Comparison of ENCODE assay signal across 8 mouse cellular contexts in genomic region chr12:16896073-16896789, GRCm38 (mm10). TPM values are rescaled to one million over a fixed set of nuclear protein-coding genes. Genes with fewer than 3 reads are reported as not detected.
DNase-seq lines count a peak whose midpoint lies in the region; ATAC-seq and TF ChIP-seq lines count a peak whose summit lies in the region.

No protein-coding gene starts in this region.

- WGBS in kidney, embryonic 14.5 days: 15% methylated on average over 8 of the region's 8 CpGs
- 18% methylated on average over 8 of the region's 8 CpGs for WGBS in forebrain, postnatal 0 days
- WGBS in limb, embryonic 11.5 days: 29% methylated on average over 8 of the region's 8 CpGs
- WGBS in small intestine, adult 2 months: 8% methylated on average over 8 of the region's 8 CpGs

- peak overlapping the region; percentile 93 for H3K9ac ChIP-seq in kidney, embryonic 14.5 days (ENCODE audit: low read depth, low read length)
- peak overlapping the region; percentile 84 for H3K9ac ChIP-seq in forebrain, postnatal 0 days
- H3K9ac ChIP-seq in limb, embryonic 11.5 days (ENCODE audit: low read length): peak overlapping the region; percentile 91; the same call in 1 of the 2 replicates

- intact Hi-C loops in left cerebral cortex, postnatal 4 days (cut with DNase I): no loop called here

- H3K27me3 ChIP-seq in kidney, embryonic 14.5 days (ENCODE audit: control insufficient read depth, insufficient read depth, low read length): no peaks in the 10 kb centered on the region
- H3K27me3 ChIP-seq in forebrain, postnatal 0 days (ENCODE audit: insufficient read depth, low read length): no peaks in the 10 kb centered on the region
- H3K27me3 ChIP-seq in limb, embryonic 11.5 days (ENCODE audit: control insufficient read depth, insufficient read depth, low read length): no peaks in the 10 kb centered on the region
- no peaks in the 10 kb centered on the region for H3K27me3 ChIP-seq in small intestine, adult 2 months (ENCODE audit: control insufficient read depth, insufficient read depth, low read length)

- H3K27ac ChIP-seq in kidney, embryonic 14.5 days (ENCODE audit: low read depth, low read length): no peak overlapping the region
- no peak overlapping the region for H3K27ac ChIP-seq in forebrain, postnatal 0 days (ENCODE audit: low read depth, low read length)
- no peak overlapping the region for H3K27ac ChIP-seq in limb, embryonic 11.5 days (replicated peaks; ENCODE audit: low read depth, low read length)
- peak overlapping the region; percentile 84; the same call in 1 of the 2 replicates for H3K27ac ChIP-seq in small intestine, adult 2 months (ENCODE audit: insufficient read depth, low read depth, low read length)

- no peak for TF ChIP-seq POLR2A in small intestine, adult 2 months (IDR thresholded peaks at IDR 0.05; ENCODE audit: low read depth, low read length)

- TF ChIP-seq CTCF in forebrain, postnatal 0 days (IDR thresholded peaks at IDR 0.05; ENCODE audit: low read depth): no peak
- no peak for TF ChIP-seq CTCF in small intestine, adult 2 months (IDR thresholded peaks at IDR 0.05; ENCODE audit: extremely low read depth, insufficient read length, insufficient replicate concordance, low read depth, low read length)

- H3K4me3 ChIP-seq in kidney, embryonic 14.5 days (ENCODE audit: low read length): peak overlapping the region; percentile 93
- H3K4me3 ChIP-seq in forebrain, postnatal 0 days (ENCODE audit: low read depth, low read length): peak overlapping the region; percentile 88
- peak overlapping the region; percentile 89 for H3K4me3 ChIP-seq in limb, embryonic 11.5 days (ENCODE audit: low read depth, low read length)
- H3K4me3 ChIP-seq in small intestine, adult 2 months (ENCODE audit: low read depth, low read length): no peak overlapping the region; the same call in 1 of the 2 replicates

- H3K4me1 ChIP-seq in kidney, embryonic 14.5 days (ENCODE audit: control insufficient read depth, insufficient read depth, low read length): peaks cover 9% of the 10 kb centered on the region; the same call in 1 of the 2 replicates
- peaks cover 11% of the 10 kb centered on the region for H3K4me1 ChIP-seq in forebrain, postnatal 0 days (ENCODE audit: insufficient read depth)
- peaks cover 15% of the 10 kb centered on the region for H3K4me1 ChIP-seq in limb, embryonic 11.5 days (ENCODE audit: control insufficient read depth, insufficient read depth, low read length)
- peaks cover 9% of the 10 kb centered on the region; the same call in 1 of the 2 replicates for H3K4me1 ChIP-seq in small intestine, adult 2 months (ENCODE audit: control insufficient read depth, insufficient read depth, insufficient read length, low read length)

- H3K36me3 ChIP-seq in kidney, embryonic 14.5 days (ENCODE audit: control insufficient read depth, insufficient read depth, low read length): no peaks in the 10 kb centered on the region
- no peaks in the 10 kb centered on the region for H3K36me3 ChIP-seq in forebrain, postnatal 0 days (ENCODE audit: insufficient read depth)
- no peaks in the 10 kb centered on the region for H3K36me3 ChIP-seq in limb, embryonic 11.5 days (ENCODE audit: control insufficient read depth, insufficient read depth, low read length)
- no peaks in the 10 kb centered on the region for H3K36me3 ChIP-seq in small intestine, adult 2 months (ENCODE audit: control insufficient read depth, insufficient read depth, low read length)

- DNase-seq in kidney, postnatal 14 days: no peak
- peak; percentile 70 for DNase-seq in adrenal gland, adult 2 months
- DNase-seq in forebrain, postnatal 0 days: no peak
- no peak for DNase-seq in limb, embryonic 11.5 days (ENCODE audit: low spot score)
- no peak for DNase-seq in right cerebral cortex, postnatal 4 days
- DNase-seq in left cerebral cortex, postnatal 4 days: no peak

- no peak for ATAC-seq in kidney, embryonic 14.5 days (ENCODE audit: low FRiP score, low TSS enrichment)
- ATAC-seq in forebrain, postnatal 0 days: no peak
- no peak for ATAC-seq in limb, embryonic 11.5 days (ENCODE audit: insufficient number of reproducible peaks, low FRiP score, low TSS enrichment, low read depth)

- peak overlapping the region; percentile 60 for H3K4me2 ChIP-seq in kidney, embryonic 14.5 days (replicated peaks; ENCODE audit: low read depth, low read length)
- H3K4me2 ChIP-seq in forebrain, postnatal 0 days (ENCODE audit: low read depth): peak overlapping the region; percentile 91
- H3K4me2 ChIP-seq in limb, embryonic 11.5 days (ENCODE audit: low read depth, severe bottlenecking): peak overlapping the region; percentile 79

- no peaks in the 10 kb centered on the region for H3K9me3 ChIP-seq in kidney, embryonic 14.5 days (ENCODE audit: control insufficient read depth, low read length)
- H3K9me3 ChIP-seq in forebrain, postnatal 0 days (ENCODE audit: low read length): no peaks in the 10 kb centered on the region
- no peaks in the 10 kb centered on the region for H3K9me3 ChIP-seq in limb, embryonic 11.5 days (ENCODE audit: control insufficient read depth, low read length)

RNA-seq across cellular contexts. Expression of gene Rock2, which starts 1.5 kb away (rescaled TPM):
- polyA plus RNA-seq in kidney, embryonic 14.5 days (2014; fragmentation: Nextera tagmentation; extraction: Ambion mirVana): 17.4 and 22.3 TPM in 2 replicates
- 10 to 100 TPM; 71.9 to 74.6 TPM for total RNA-seq in adrenal gland, adult 2 months (2021)
- 2.1 and 2.5 TPM in 2 replicates for polyA plus RNA-seq in adrenal gland, adult 2 months (2012; rRNA removed)
- 33.5 and 43.1 TPM in 2 replicates for total RNA-seq in forebrain, postnatal 0 days (2014; rRNA removed)
- 7.0 and 10.5 TPM in 2 replicates for polyA plus RNA-seq in forebrain, postnatal 0 days (2015; fragmentation: Nextera tagmentation; extraction: Ambion mirVana)
- polyA plus RNA-seq in limb, embryonic 11.5 days (2014; fragmentation: Nextera tagmentation; extraction: Ambion mirVana): 12.6 and 12.8 TPM in 2 replicates
- polyA plus RNA-seq in small intestine, adult 2 months (2012; rRNA removed): 1.1 and 3.6 TPM in 2 replicates
- total RNA-seq in left cerebral cortex, postnatal 4 days (2021): 10 to 100 TPM; 53.2 to 57.3 TPM
